Mouse (Mus musculus) cerebellum, adult 18-20 months (tissue): ENCODE measurements at regions not wholly inside any gene's neighbourhood (a gene's known extent, or its start where the extent isn't known, plus 50 kb on each side); places are given as distances from the start of the nearest gene placed in this dataset.
A peak's percentile ranks its signal among the peaks of the same experiment; 100 is the strongest.

Experiments used
- DNase-seq, 2 experiments: peaks; one replicate each; pipeline ENCODE4 v3.0.0; 2021

DNA sequence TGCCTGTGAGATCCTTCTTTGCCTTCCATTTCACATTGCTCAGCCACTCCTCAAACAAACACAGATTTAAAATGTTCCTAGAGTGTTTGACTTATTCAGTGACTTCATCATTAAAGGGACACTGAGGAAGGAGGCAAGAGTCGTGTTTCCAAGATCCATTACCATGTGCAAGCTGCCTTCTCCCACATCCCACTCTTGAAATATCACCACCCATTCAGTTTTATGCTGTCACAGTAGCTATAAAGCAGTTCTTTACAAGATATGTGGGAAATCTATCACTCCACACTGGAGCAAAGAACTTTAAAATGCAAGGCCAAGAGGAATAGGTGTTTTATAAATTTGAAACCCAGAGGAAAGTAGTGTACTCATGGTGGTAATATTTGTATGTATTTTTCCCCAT, 110.2 kb upstream of the Gm12695 start:
- no peak for DNase-seq

DNA sequence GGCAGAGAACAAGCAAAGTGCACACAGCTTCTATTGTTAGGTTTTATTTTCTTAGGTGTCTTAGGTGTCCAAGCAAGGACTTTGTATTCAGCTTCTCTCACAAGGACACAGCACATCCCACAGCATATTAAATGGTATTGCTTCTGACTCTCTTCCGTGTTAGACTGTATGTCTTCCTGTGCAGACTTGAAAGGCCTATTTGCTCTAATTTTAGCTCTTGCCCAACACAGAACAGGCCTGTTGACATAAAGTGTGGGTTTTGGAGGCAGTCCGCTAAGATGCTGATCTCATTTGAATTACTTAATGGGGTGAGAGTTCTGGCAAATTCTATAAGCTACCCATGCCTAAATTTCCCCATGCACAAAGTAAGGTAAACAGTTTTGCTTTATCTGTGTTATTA, 96.1 kb upstream of the Gm12695 start:
- no peak for DNase-seq

DNA sequence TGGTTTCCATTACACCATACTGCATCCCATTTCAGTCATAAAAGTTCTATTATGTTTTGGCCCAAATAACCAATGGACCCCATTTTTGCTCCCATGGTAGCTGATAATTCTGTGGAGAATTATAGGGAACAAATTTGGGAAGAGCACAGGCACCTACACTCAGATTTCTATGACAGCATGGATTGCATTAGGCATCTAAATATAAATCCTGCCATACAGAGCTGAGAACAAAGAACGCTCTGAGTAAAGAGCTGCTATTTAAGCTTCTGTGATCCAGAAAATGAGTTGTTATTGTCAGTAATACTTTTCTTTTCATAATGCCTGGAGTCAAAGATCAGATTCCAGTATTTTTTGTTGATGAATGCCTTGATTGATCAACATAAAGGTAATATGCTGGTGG, 93.0 kb upstream of the Gm12695 start:
- DNase-seq: no peak

DNA sequence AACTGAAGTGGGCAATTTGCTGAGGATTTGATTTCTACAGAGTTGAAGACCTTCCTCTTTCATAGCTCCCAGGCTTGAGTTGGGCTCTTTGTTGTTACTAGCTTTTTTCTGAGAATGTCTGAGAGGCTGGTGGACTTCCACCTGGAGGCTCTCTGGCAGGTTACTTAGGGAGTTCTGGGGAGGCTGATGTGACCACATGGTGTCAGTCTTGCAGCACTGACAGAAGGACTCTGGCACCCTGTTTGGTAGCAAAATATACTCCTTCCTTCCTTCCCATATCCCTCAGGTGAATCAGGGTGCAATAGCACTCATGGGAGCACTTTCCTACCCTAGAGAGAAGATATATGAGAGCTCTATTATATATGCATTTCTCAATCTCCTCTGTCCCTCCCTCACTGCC, 89.7 kb upstream of the Gm12695 start:
- DNase-seq: peak; percentile 1

DNA sequence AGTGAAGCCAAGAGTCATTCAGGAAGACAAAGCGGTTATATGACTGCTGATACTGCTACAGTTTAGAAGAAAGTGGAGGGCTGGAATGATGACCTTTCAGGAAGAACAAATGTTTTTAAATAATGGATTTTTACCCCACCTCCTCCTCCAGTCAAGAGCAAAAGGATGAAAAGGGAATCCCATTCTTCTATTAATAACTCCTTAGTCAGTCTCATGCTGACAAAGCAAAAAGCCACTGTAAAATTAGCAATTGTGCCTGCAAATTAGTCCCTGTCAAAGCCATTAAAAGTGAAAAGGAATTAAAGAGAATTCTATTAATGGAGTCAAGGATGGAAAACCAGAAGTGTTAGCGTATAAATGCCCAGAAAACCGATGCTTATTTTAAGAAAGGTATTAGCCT, 60.2 kb upstream of the Gm12695 start:
- no peak for DNase-seq
